Mouse (Mus musculus) heart, adult 2 months (tissue): ENCODE results near the gene Lrrc26. TPM values are rescaled to one million over a fixed set of nuclear protein-coding genes. Genes with fewer than 3 reads are reported as not detected.

Source experiments
- DNase-seq, 2 experiments: peaks; one replicate each; pipeline ENCODE4 v3.0.0; 2021
- H3K27ac ChIP-seq: fragments of 200-600 bp; 2 replicates; pipeline ENCODE4 v1.8.1; 2022
- H3K27me3 ChIP-seq: fragments of 200-500 bp; 2 replicates; pipeline ENCODE4 v1.6.1; 2012; ENCODE audit warnings: mild to moderate bottlenecking, low read length, inconsistent platforms, mixed read lengths; ENCODE audit not compliant: control insufficient read depth, insufficient read depth
- H3K36me3 ChIP-seq: fragments of 200-500 bp; 2 replicates; pipeline ENCODE4 v1.6.1; 2012; ENCODE audit warnings: low read length, inconsistent platforms; ENCODE audit not compliant: control insufficient read depth, insufficient read depth
- H3K4me1 ChIP-seq: fragments of 200-500 bp; 2 replicates; pipeline ENCODE4 v1.6.1; 2011; ENCODE audit warnings: low read length; ENCODE audit not compliant: control insufficient read depth, insufficient read depth
- H3K4me3 ChIP-seq: fragments of 200-600 bp; 2 replicates; pipeline ENCODE4 v1.8.1; 2022
- H3K79me2 ChIP-seq: fragments of 200-500 bp; replicated peaks from 2 replicates; pipeline ENCODE4 v1.6.1; 2012; ENCODE audit warnings: mild to moderate bottlenecking, inconsistent platforms, low read length, moderate library complexity, mixed read lengths; ENCODE audit not compliant: control insufficient read depth, insufficient read depth
- H3K9ac ChIP-seq: fragments of 200-500 bp; 2 replicates; pipeline ENCODE4 v1.6.1; 2012; ENCODE audit warnings: low read depth, mild to moderate bottlenecking, control low read depth, inconsistent platforms, low read length, mixed read lengths
- CTCF ChIP-seq: fragments of 200-600 bp; IDR thresholded peaks from 2 replicates; pipeline ENCODE4 v1.8.1; 2022; ENCODE audit warnings: antibody characterized with exemption, mild to moderate bottlenecking, moderate library complexity
- EP300 ChIP-seq: fragments of 200-500 bp; IDR thresholded peaks from 2 replicates; pipeline ENCODE4 v1.6.1; 2011; ENCODE audit warnings: low read depth, low read length, control low read depth; ENCODE audit not compliant: insufficient read depth
- POLR2A ChIP-seq: fragments of 200-500 bp; IDR thresholded peaks from 2 replicates; pipeline ENCODE4 v1.6.1; 2011; ENCODE audit warnings: mild to moderate bottlenecking, low read depth, low read length, control low read depth; ENCODE audit not compliant: insufficient read depth
- WGBS: fragments of 180-500 bp; shearing (Covaris S2); methylation state at CpG from one replicate; pipeline ENCODE4 v1.1.7; 2018; 5-methylcytosine and 5-hydroxymethylcytosine counted together
- intact Hi-C: fragments of 180-260 bp; cut with DNase I; formaldehyde crosslinking; loops from one replicate; pipeline ENCODE4 v1.15.1; 2025
- polyA plus RNA-seq: library from polyadenylated mRNA; depleted of rRNA; stranded (reverse); fragments of >200 nt; gene quantifications from 2 replicates; pipeline ENCODE4 v1.2.3, GENCODE M21; 2012
- total RNA-seq, 2 experiments: library from RNA; stranded (reverse); gene quantifications; 2 replicates each; pipeline ENCODE4 v1.2.3; 2021

Gene Lrrc26
- total and polyA plus RNA-seq, 3 experiments: 2.9 TPM; not detected in 2

- Histone ChIP-seq H3K79me2 (no peaks in the 10 kb centered on the region), H3K4me1 (peaks cover 7% of the 10 kb centered on the region), H3K36me3 (no peaks in the 10 kb centered on the region), H3K27me3 (peaks cover 8% of the 10 kb centered on the region), H3K27ac (no peak overlapping the region), H3K9ac (no peak overlapping the region), H3K4me3 (peak overlapping the region; percentile 40)
- TF ChIP-seq EP300: no peak
- TF ChIP-seq CTCF: no peak
- TF ChIP-seq POLR2A: no peak
- intact Hi-C loops: no loop called here
- under 1% methylated on average over 18 of the region's 18 CpGs for WGBS
- DNase-seq: no peak
Observed at GRCm38 (mm10) chr2:25290816-25291130, 1.1 kb downstream of the Lrrc26 start.

- Histone ChIP-seq H3K27me3 (peaks cover 8% of the 10 kb centered on the region), H3K36me3 (no peaks in the 10 kb centered on the region), H3K4me1 (peaks cover 7% of the 10 kb centered on the region), H3K4me3 (peak overlapping the region; percentile 51), H3K27ac (no peak overlapping the region), H3K79me2 (no peaks in the 10 kb centered on the region), H3K9ac (peak overlapping the region; percentile 62)
- WGBS: 9% methylated on average over 32 of the region's 32 CpGs
- TF ChIP-seq EP300 (no peak), CTCF (peak; percentile 55)
- intact Hi-C loops: loop anchor here (2.0 kb wide), 2 partner anchors 13 to 33 kb away; no protein-coding TSS in a partner anchor
- peak in 1 of 2 experiments; percentile 55 for DNase-seq
Observed at GRCm38 (mm10) chr2:25291184-25292053, 1.7 kb downstream of the Lrrc26 start.

GRCm38 (mm10) chr2:25292054-25292544, 2.4 kb downstream of the Lrrc26 start:
- peak overlapping the region; percentile 62 for H3K9ac ChIP-seq
- no peaks in the 10 kb centered on the region for H3K79me2 ChIP-seq
- H3K4me3 ChIP-seq: peak overlapping the region; percentile 51
- peak; percentile 50 to 62 for DNase-seq
- intact Hi-C loops: loop anchor here (2.0 kb wide), 2 partner anchors 13 to 33 kb away; no protein-coding TSS in a partner anchor
- 2% methylated on average over 43 of the region's 43 CpGs for WGBS
- H3K27me3 ChIP-seq: peaks cover 8% of the 10 kb centered on the region
- peak overlapping the region; percentile 51; the same call in 1 of the 2 replicates for H3K27ac ChIP-seq
- H3K36me3 ChIP-seq: no peaks in the 10 kb centered on the region
- TF ChIP-seq CTCF: no peak
- TF ChIP-seq POLR2A: no peak
- TF ChIP-seq EP300: no peak
- H3K4me1 ChIP-seq: peaks cover 4% of the 10 kb centered on the region

GRCm38 (mm10) chr2:25292856-25293255, 3.1 kb downstream of the Lrrc26 start:
- DNase-seq: peak; percentile 75 to 86
- Histone ChIP-seq H3K79me2 (no peaks in the 10 kb centered on the region), H3K27me3 (peaks cover 8% of the 10 kb centered on the region), H3K9ac (peak overlapping the region; percentile 62), H3K4me1 (peaks cover 2% of the 10 kb centered on the region; the same call in 1 of the 2 replicates), H3K36me3 (no peaks in the 10 kb centered on the region), H3K4me3 (peak overlapping the region; percentile 51), H3K27ac (peak overlapping the region; percentile 51; the same call in 1 of the 2 replicates)
- 0 out of 2 replicates have a peak, but pooled peaks have one; percentile 28 for TF ChIP-seq EP300
- TF ChIP-seq POLR2A: no peak
- WGBS: 5% methylated on average over 1 of the region's 1 CpGs
- intact Hi-C loops: loop anchor here (2.0 kb wide), 2 partner anchors 14 to 34 kb away; no protein-coding TSS in a partner anchor

GRCm38 (mm10) chr2:25293706-25294105, 4.0 kb downstream of the Lrrc26 start:
- intact Hi-C loops: loop anchor here (2.0 kb wide), 2 partner anchors 15 to 35 kb away; no protein-coding TSS in a partner anchor
- TF ChIP-seq EP300: no peak
- no peak overlapping the region for H3K4me3 ChIP-seq
- H3K27me3 ChIP-seq: peaks cover 8% of the 10 kb centered on the region
- DNase-seq: no peak
- no peaks in the 10 kb centered on the region for H3K36me3 ChIP-seq
- 71% methylated on average over 9 of the region's 9 CpGs for WGBS
- no peak overlapping the region for H3K9ac ChIP-seq
- H3K79me2 ChIP-seq: no peaks in the 10 kb centered on the region
- no peak overlapping the region for H3K27ac ChIP-seq
- H3K4me1 ChIP-seq: peaks cover 2% of the 10 kb centered on the region; the same call in 1 of the 2 replicates

- H3K27ac ChIP-seq: no peak overlapping the region
- H3K4me3 ChIP-seq: no peak overlapping the region
- intact Hi-C loops: no loop called here
- H3K36me3 ChIP-seq: no peaks in the 10 kb centered on the region
- WGBS: 74% methylated on average over 8 of the region's 8 CpGs
- DNase-seq: no peak
- TF ChIP-seq CTCF: no peak
- H3K4me1 ChIP-seq: peaks cover 2% of the 10 kb centered on the region; the same call in 1 of the 2 replicates
- peaks cover 1% of the 10 kb centered on the region; the same call in 1 of the 2 replicates for H3K27me3 ChIP-seq
- no peaks in the 10 kb centered on the region for H3K79me2 ChIP-seq
- no peak overlapping the region for H3K9ac ChIP-seq
Observed at GRCm38 (mm10) chr2:25297093-25297492, 7.4 kb downstream of the Lrrc26 start.
